Mouse (Mus musculus) neutrophil, adult 5-6 weeks (primary cell): ENCODE results near the gene F13a1. TPM values are rescaled to one million over a fixed set of nuclear protein-coding genes. Genes with fewer than 3 reads are reported as not detected.

Experiments
- ATAC-seq: fragments of 151-379, 151-347 bp; 2 replicates; pipeline ENCODE4 v1.8.0; 2017; ENCODE audit warnings: mild to moderate bottlenecking, moderate TSS enrichment; ENCODE audit not compliant: insufficient number of reproducible peaks, poor library complexity, low FRiP score, severe bottlenecking; ENCODE audit errors: extremely low read depth
- total RNA-seq: library from RNA; stranded (forward); fragments of 200-1000 nt; gene quantifications from 2 replicates; pipeline ENCODE4 v1.2.3, GENCODE M21; 2017

Gene F13a1
- total RNA-seq, 1 experiment from 2014 or later, result 44.3 TPM

- ATAC-seq, result no peak
Measured at GRCm38 (mm10) chr13:36962926-36963325, 87.1 kb downstream of the F13a1 start.

DNA sequence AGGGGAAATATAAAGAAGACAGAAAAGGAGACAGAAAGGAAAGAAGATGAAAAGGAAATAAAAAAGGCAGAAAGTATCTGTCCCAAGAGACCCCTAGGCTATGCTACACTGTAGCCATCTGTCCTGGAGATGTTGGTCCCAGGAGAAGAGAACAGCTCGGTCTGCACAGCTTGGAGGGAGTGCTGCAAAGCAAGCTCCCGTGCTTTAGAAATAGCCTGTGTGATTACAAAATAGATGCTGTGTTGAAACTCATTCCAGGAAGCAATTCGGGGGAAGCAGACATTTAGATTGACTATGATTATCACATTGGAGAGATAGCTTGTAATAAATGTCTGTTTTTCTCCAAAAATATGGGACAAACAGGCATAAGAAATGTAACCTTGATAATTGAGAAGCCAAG is 91.0 kb downstream of the F13a1 start:
- ATAC-seq, result no peak

- ATAC-seq, result no peak
Measured at GRCm38 (mm10) chr13:36954937-36955336, 95.1 kb downstream of the F13a1 start.

- no peak for ATAC-seq
Measured at GRCm38 (mm10) chr13:36953676-36954075, 96.4 kb downstream of the F13a1 start.

DNA sequence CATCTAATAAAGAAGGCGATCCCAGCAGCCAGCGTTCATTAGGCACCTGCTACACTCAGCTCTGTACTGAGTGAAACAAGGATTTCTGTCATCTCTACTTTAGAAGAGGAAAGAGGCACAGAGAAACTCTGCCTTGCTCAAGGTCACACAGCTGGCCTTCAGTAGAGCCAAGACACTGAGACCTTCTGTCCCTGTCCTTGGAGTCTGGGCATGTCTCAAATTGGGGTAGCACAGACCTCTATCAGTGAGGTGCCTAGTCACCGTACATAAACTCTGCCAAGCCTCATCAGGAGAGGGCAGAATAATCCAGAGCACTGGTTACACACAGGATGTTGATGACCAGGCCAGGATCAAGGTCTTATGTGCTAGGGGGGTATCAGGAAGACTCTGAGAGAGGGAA is 108.2 kb downstream of the F13a1 start:
- no peak for ATAC-seq

- no peak for ATAC-seq
Measured at GRCm38 (mm10) chr13:36932066-36932465, 118.0 kb downstream of the F13a1 start.

- ATAC-seq, result no peak
Measured at GRCm38 (mm10) chr13:36919737-36920136, 130.3 kb downstream of the F13a1 start.

- ATAC-seq, result no peak
Measured at GRCm38 (mm10) chr13:36903885-36904284, 146.2 kb downstream of the F13a1 start.

GRCm38 (mm10) chr13:36903447-36903846 is 146.6 kb downstream of the F13a1 start:
- ATAC-seq, result no peak

GRCm38 (mm10) chr13:36901603-36902002 is 148.4 kb downstream of the F13a1 start:
- no peak for ATAC-seq

GRCm38 (mm10) chr13:36901016-36901415 is 149.0 kb downstream of the F13a1 start:
- ATAC-seq, result no peak

DNA sequence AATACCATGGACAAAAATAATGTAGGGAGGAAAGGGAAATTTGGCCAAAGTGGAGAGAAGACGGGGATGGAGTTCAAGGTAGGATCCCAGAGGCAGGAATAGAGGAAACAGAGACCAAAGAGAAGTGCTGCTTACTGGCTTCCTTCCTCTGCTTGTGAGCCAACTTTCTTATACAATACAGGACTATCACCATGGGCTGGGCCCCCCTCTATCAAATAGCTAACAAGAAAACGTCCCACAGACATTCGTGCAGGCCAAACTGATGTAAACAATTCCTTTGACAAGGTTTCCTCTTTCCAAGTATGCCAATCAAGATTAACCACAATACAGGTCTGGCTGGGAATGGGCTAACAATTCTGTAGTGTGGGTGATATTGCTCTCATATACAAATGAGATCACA is 154.0 kb downstream of the F13a1 start:
- ATAC-seq, result no peak

- ATAC-seq, result no peak
Measured at GRCm38 (mm10) chr13:36893762-36894161, 156.3 kb downstream of the F13a1 start.

- no peak for ATAC-seq
Measured at GRCm38 (mm10) chr13:36892216-36892615, 157.8 kb downstream of the F13a1 start.

GRCm38 (mm10) chr13:36885973-36886372 is 164.1 kb downstream of the F13a1 start:
- ATAC-seq, result no peak

- ATAC-seq, result no peak
Measured at GRCm38 (mm10) chr13:36839111-36839510, 210.9 kb downstream of the F13a1 start.
